11 mouse cellular contexts compared by ENCODE assay signal in the genomic region with DNA sequence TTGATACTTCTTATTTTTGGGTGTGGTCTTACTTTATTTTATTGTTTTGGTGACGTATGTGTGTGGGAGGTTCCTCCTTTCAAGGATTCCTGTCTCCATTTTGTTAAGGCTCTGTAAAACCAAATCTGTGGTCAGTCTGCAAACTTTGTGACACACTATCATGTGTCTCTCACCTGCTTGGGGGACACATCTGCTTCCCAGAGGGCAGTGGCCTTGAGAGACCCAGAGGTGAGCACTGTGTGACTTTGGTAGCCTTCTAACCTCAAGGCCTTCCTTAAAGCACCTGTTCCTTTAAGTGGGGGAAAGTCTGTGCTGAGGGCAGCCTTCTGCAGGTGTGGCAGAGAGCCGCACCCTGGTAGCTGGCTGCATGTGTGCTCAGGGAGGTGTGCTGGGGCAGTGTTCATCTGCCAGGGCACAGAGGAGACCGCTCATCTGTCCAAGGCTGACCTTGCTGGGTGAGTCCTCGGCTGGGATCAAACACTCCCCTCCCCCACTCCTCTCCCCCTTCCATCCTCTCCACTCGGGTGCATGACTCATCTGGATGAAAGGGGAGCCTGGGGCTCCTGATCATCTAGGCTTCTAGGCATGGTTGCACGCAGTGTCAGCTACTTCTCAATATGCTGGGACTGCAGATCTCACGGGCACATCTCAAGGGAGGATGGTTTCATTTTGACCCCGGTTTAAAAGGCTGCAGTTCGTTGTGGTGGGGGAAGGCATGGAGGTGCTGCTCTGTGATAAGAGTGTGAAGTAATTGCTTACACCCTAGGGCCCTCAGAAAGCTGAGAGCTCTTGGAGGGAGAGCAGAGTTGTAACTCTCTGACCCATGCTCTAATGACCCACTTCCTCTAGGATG. TPM values are rescaled to one million over a fixed set of nuclear protein-coding genes. Genes with fewer than 3 reads are reported as not detected.
DNase-seq lines count a peak whose midpoint lies in the region; ATAC-seq and TF ChIP-seq lines count a peak whose summit lies in the region.
"Had no signal": no experiment of that assay in that cellular context is flagged by ENCODE, and none has a peak within 500 bp of the region (broad histone marks: within the 10 kb centered on the region; RNA-seq: fewer than 3 reads in every experiment).

No protein-coding gene starts in this region.

- H3K4me3 ChIP-seq in kidney, embryonic 14.5 days (ENCODE audit: low read length): no peak overlapping the region
- H3K4me3 ChIP-seq in CH12.LX (replicated peaks in 1 of 3; ENCODE audit: low read depth in 2 of 3, low read length in 2 of 3, poor library complexity in 1 of 3): peak overlapping the region in 1 of 3 experiments; percentile 25
- 0 out of 2 replicates have a peak overlapping the region, but pooled peaks have one; percentile 2 for H3K4me3 ChIP-seq in intestine, embryonic 14.5 days (ENCODE audit: low read depth, low read length)
- no peak overlapping the region for H3K4me3 ChIP-seq in stomach, embryonic 14.5 days (ENCODE audit: low read depth, low read length)
- H3K4me3 ChIP-seq: embryonic facial prominence, embryonic 13.5 days; hindbrain, embryonic 10.5 days had no signal

- DNase-seq in kidney, adult 8-10 months: no peak
- peak; percentile 18 for DNase-seq in CH12.LX (ENCODE audit: extremely low read depth)
- DNase-seq in intestine, embryonic 14.5 days (ENCODE audit: low spot score): peak; percentile 67
- no peak for DNase-seq in cerebellum, adult 11 months
- DNase-seq in yolk sac, embryonic 10.5 days (ENCODE audit: low spot score): no peak
- DNase-seq in kidney, postnatal 10 days: no peak

- TF ChIP-seq POLR2A in CH12.LX (IDR thresholded peaks at IDR 0.05; ENCODE audit: low read depth, low read length): no peak

- no peak overlapping the region for H3K27ac ChIP-seq in kidney, embryonic 14.5 days (ENCODE audit: low read depth, low read length)
- no peak overlapping the region for H3K27ac ChIP-seq in CH12.LX (ENCODE audit: insufficient read depth, low read depth)
- peak overlapping the region; percentile 47; the same call in 1 of the 2 replicates for H3K27ac ChIP-seq in intestine, embryonic 14.5 days (ENCODE audit: low read depth)
- H3K27ac ChIP-seq in stomach, embryonic 14.5 days (ENCODE audit: low read length): no peak overlapping the region
- H3K27ac ChIP-seq: embryonic facial prominence, embryonic 13.5 days; hindbrain, embryonic 10.5 days had no signal

- WGBS in kidney, embryonic 14.5 days: 19% methylated on average over 9 of the region's 9 CpGs
- 29% methylated on average over 9 of the region's 9 CpGs for WGBS in intestine, embryonic 14.5 days
- WGBS in stomach, embryonic 14.5 days: 30% methylated on average over 9 of the region's 9 CpGs

- no peak for TF ChIP-seq RAD21 in CH12.LX (IDR thresholded peaks at IDR 0.05; ENCODE audit: low read depth, low read length)

- no peak overlapping the region; the same call in 1 of the 2 replicates for H3K9ac ChIP-seq in kidney, embryonic 14.5 days (ENCODE audit: low read depth, low read length)
- H3K9ac ChIP-seq in CH12.LX (ENCODE audit: insufficient read depth, low read depth): no peak overlapping the region
- no peak overlapping the region for H3K9ac ChIP-seq in intestine, embryonic 14.5 days (ENCODE audit: low read length)
- H3K9ac ChIP-seq in stomach, embryonic 14.5 days (replicated peaks; ENCODE audit: low read depth, low read length): no peak overlapping the region
- H3K9ac ChIP-seq: embryonic facial prominence, embryonic 13.5 days had no signal

- no peak for TF ChIP-seq EP300 in CH12.LX (IDR thresholded peaks at IDR 0.05; ENCODE audit: low read length)

- H3K27me3 ChIP-seq in kidney, embryonic 14.5 days (ENCODE audit: control insufficient read depth, insufficient read depth, low read length): no peaks in the 10 kb centered on the region
- H3K27me3 ChIP-seq in CH12.LX (replicated peaks): no peaks in the 10 kb centered on the region
- H3K27me3 ChIP-seq in intestine, embryonic 14.5 days (replicated peaks; ENCODE audit: control insufficient read depth, insufficient read depth, low read length): no peaks in the 10 kb centered on the region
- H3K27me3 ChIP-seq in stomach, embryonic 14.5 days (ENCODE audit: control insufficient read depth, insufficient read depth, low read length): no peaks in the 10 kb centered on the region
- H3K27me3 ChIP-seq: embryonic facial prominence, embryonic 13.5 days had no signal

- no peaks in the 10 kb centered on the region for H3K36me3 ChIP-seq in kidney, embryonic 14.5 days (ENCODE audit: control insufficient read depth, insufficient read depth, low read length)
- no peaks in the 10 kb centered on the region for H3K36me3 ChIP-seq in CH12.LX (replicated peaks in 1 of 2; ENCODE audit: control insufficient read depth in 1 of 2, insufficient read depth in 1 of 2, low read length in 1 of 2)
- no peaks in the 10 kb centered on the region for H3K36me3 ChIP-seq in intestine, embryonic 14.5 days (ENCODE audit: control insufficient read depth, insufficient read depth, low read length)
- no peaks in the 10 kb centered on the region for H3K36me3 ChIP-seq in stomach, embryonic 14.5 days (ENCODE audit: control insufficient read depth, insufficient read depth, low read length)
- H3K36me3 ChIP-seq: embryonic facial prominence, embryonic 13.5 days; hindbrain, embryonic 10.5 days had no signal

- dilution Hi-C loops in CH12.LX (cut with MboI; ENCODE audit: extremely low pct_ligation_motif_present, extremely low pct_unique_long_range_greater_than_20kb, low sequenced_read_pairs): no loop called here

- ATAC-seq in kidney, embryonic 14.5 days (ENCODE audit: low FRiP score, low TSS enrichment): 0 out of 2 replicates have a peak, but pooled peaks have one; percentile 49
- ATAC-seq in intestine, embryonic 14.5 days (replicated peaks; ENCODE audit: low FRiP score, low TSS enrichment, low read depth): peak; percentile 90
- ATAC-seq in stomach, embryonic 14.5 days (ENCODE audit: insufficient number of reproducible peaks, insufficient read depth, low FRiP score, low read depth): peak; percentile 83

- no peak overlapping the region for H3K4me2 ChIP-seq in kidney, embryonic 14.5 days (replicated peaks; ENCODE audit: low read depth, low read length)
- H3K4me2 ChIP-seq in CH12.LX (ENCODE audit: insufficient read depth, low read depth, poor library complexity, severe bottlenecking): peak overlapping the region; percentile 76
- H3K4me2 ChIP-seq in intestine, embryonic 14.5 days (ENCODE audit: low read length): peak overlapping the region; percentile 31
- H3K4me2 ChIP-seq in stomach, embryonic 14.5 days (replicated peaks; ENCODE audit: low read depth, low read length): peak overlapping the region; percentile 2; the same call in 1 of the 2 replicates
- H3K4me2 ChIP-seq: embryonic facial prominence, embryonic 13.5 days had no signal

- TF ChIP-seq CTCF in CH12.LX (conservative IDR thresholded peaks at IDR 0.05 in 1 of 2, IDR thresholded peaks at IDR 0.05 in 1 of 2; ENCODE audit: low read depth in 2 of 2, low read length in 2 of 2): no peak

- peaks cover 5% of the 10 kb centered on the region; the same call in 1 of the 2 replicates for H3K4me1 ChIP-seq in kidney, embryonic 14.5 days (ENCODE audit: control insufficient read depth, insufficient read depth, low read length)
- H3K4me1 ChIP-seq in CH12.LX (ENCODE audit: control insufficient read depth in 1 of 2, insufficient read depth in 2 of 2): peaks cover 11 to 39% of the 10 kb centered on the region in 2 experiments
- H3K4me1 ChIP-seq in intestine, embryonic 14.5 days (replicated peaks; ENCODE audit: control insufficient read depth, insufficient read depth, low read length): 0 out of 2 replicates have a peak, but pooled peaks cover 4% of the 10 kb centered on the region
- H3K4me1 ChIP-seq in stomach, embryonic 14.5 days (ENCODE audit: control insufficient read depth, insufficient read depth, low read length): no peaks in the 10 kb centered on the region
- H3K4me1 ChIP-seq: embryonic facial prominence, embryonic 13.5 days had no signal

- in situ Hi-C loops in CH12.LX (cut with MboI; ENCODE audit: low pct_ligation_motif_present, low pct_unique_long_range_greater_than_20kb, low sequenced_read_pairs): no loop called here

- H3K9me3 ChIP-seq in kidney, embryonic 14.5 days (ENCODE audit: control insufficient read depth, low read length): no peaks in the 10 kb centered on the region
- no peaks in the 10 kb centered on the region for H3K9me3 ChIP-seq in CH12.LX (replicated peaks; ENCODE audit: low read length)
- H3K9me3 ChIP-seq in intestine, embryonic 14.5 days (ENCODE audit: control insufficient read depth, low read length): no peaks in the 10 kb centered on the region
- H3K9me3 ChIP-seq in stomach, embryonic 14.5 days (ENCODE audit: control insufficient read depth, low read depth, low read length): no peaks in the 10 kb centered on the region
- H3K9me3 ChIP-seq: embryonic facial prominence, embryonic 13.5 days; hindbrain, embryonic 10.5 days had no signal

- no peaks in the 10 kb centered on the region for H3K79me2 ChIP-seq in CH12.LX (replicated peaks; ENCODE audit: control insufficient read depth, extremely low read depth, insufficient read depth, poor library complexity, severe bottlenecking)

TF ChIP-seq in CH12.LX, 34 proteins besides CTCF, POLR2A, EP300 and RAD21 (continues in another document):
- no peak for TF ChIP-seq GABPA (IDR thresholded peaks at IDR 0.05; ENCODE audit: insufficient replicate concordance, low read depth, low read length)
- TF ChIP-seq CHD2 (IDR thresholded peaks at IDR 0.05; ENCODE audit: low read length): no peak
- no peak for TF ChIP-seq JUND (conservative IDR thresholded peaks at IDR 0.05; ENCODE audit: low read depth, low read length)
- no peak for TF ChIP-seq ZMIZ1 (IDR thresholded peaks at IDR 0.05; ENCODE audit: low read depth, low read length)
- no peak for TF ChIP-seq CHD1 (IDR thresholded peaks at IDR 0.05; ENCODE audit: low read depth, low read length)
- no peak for TF ChIP-seq KAT2A (IDR thresholded peaks at IDR 0.05; ENCODE audit: insufficient replicate concordance, low read length)
- TF ChIP-seq TBP (conservative IDR thresholded peaks at IDR 0.05; ENCODE audit: low read depth, low read length): no peak
- TF ChIP-seq NRF1 (IDR thresholded peaks at IDR 0.05; ENCODE audit: low read depth, low read length): no peak
- TF ChIP-seq HCFC1 (IDR thresholded peaks at IDR 0.05; ENCODE audit: low read depth, low read length): no peak
- TF ChIP-seq RCOR1 (conservative IDR thresholded peaks at IDR 0.05; ENCODE audit: low read depth, low read length): no peak
- TF ChIP-seq SMC3 (IDR thresholded peaks at IDR 0.05; ENCODE audit: low read depth, low read length): no peak
- TF ChIP-seq ZKSCAN1 (IDR thresholded peaks at IDR 0.05; ENCODE audit: borderline replicate concordance, low read depth, low read length): no peak

RNA-seq across cellular contexts. Expression of gene Gm1043, which starts 34.4 kb away (rescaled TPM):
- not detected in 2 replicates for polyA plus RNA-seq in kidney, embryonic 14.5 days (2014; fragmentation: Nextera tagmentation; extraction: Ambion mirVana)
- total RNA-seq in CH12.LX (2012; rRNA removed) (not detected in 2 replicates), CH12.LX (2014; rRNA removed) (not detected in 2 replicates)
- polyA plus RNA-seq in CH12.LX (2012; ENCODE audit: insufficient read length, low read depth): not detected in 2 replicates
- polyA plus RNA-seq in intestine, embryonic 14.5 days (2014; fragmentation: Nextera tagmentation; extraction: Ambion mirVana): not detected in 2 replicates
- polyA plus RNA-seq in stomach, embryonic 14.5 days (2014; fragmentation: Nextera tagmentation; extraction: Ambion mirVana): 0.12 TPM in 1 of 2 replicates, not detected in the other
- total RNA-seq: MEL had no signal
- polyA plus RNA-seq: embryonic facial prominence, embryonic 13.5 days had no signal

Comparison
In these comparisons a context has a peak if more than half of its experiments do, and no peak if none do; other contexts are left out.
1. DNase-seq: peak in CH12.LX (single experiment) and intestine, embryonic 14.5 days (single experiment); none in kidney, adult 8-10 months (0 of 2), cerebellum, adult 11 months (single experiment), yolk sac, embryonic 10.5 days (single experiment) and kidney, postnatal 10 days (single experiment).
2. Peak in every context shown above with its lines, with median percentiles within 50 percentile points of each other: ATAC-seq.